Mouse (Mus musculus): ENCODE data around the gene Armh3.

DNA sequence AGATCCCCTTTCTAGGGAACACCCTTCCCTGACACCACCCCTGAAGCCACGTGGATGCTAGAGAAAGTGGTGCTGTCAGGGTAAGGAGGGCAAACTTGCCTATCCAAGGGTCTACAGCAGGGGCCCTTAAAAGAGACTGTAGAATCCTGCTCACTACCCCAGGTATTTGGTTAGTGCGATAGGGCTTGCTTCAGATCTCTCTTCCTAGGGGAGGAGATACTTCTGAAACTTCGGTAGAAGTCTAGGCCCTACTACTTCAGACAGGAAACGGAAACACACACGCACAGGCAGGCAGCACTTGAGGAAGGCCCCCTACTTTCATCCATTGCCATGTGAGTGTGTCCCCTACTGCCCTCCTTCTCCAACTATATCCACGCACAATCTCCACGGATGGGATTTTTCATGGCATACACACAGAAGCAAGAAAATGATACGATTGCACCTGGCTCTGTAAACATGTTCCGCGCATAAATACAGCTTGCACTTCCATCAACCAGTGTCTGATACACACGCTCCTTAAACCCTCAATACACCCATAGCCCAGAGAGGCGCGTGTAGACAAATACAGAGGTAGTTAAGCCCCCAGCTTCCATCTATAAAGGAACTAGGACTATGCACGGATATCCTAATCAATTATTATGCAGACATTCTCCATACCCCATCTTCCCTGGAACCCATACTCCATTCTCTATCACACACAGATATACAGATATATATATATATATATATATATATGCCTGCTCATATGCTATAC lies 42.0 kb upstream of the Armh3 start:
- TF ChIP-seq CTCF (IDR thresholded peaks at IDR 0.05; ENCODE audit: low read depth) (no peak), EP300 (optimal IDR thresholded peaks at IDR 0.05) (no peak)
